Mouse (Mus musculus): ENCODE data around the gene Cyp27b1.

GRCm38 (mm10) chr10:127077515-127077914 lies 29.5 kb downstream of the Cyp27b1 start:
- TF ChIP-seq CTCF (IDR thresholded peaks at IDR 0.05; ENCODE audit: low read depth, low read length) (no peak), POLR2A (IDR thresholded peaks at IDR 0.05; ENCODE audit: borderline replicate concordance, low read depth, low read length) (no peak)
